Comparison of ENCODE assay signal across 8 mouse cellular contexts in the genomic region with DNA sequence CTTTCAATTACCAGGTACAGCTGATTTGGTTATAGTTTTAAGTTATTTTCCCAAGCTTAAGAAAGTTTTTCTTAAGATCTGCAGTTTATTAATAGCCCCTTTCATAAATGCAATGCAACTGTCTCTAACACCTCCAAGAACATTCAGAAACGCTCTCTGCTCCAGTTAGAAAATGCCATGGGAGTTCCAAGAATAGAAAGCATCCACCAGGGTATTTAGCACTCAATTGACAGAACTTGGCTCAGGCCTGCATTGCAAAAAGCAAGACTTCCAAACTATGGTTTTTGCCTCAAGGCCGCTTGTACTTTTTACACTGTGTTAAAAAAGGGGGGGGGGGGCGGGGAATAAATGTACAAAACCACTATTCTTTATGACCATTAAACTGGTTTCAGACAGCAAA. TPM values are rescaled to one million over a fixed set of nuclear protein-coding genes. Genes with fewer than 3 reads are reported as not detected.
DNase-seq lines count a peak whose midpoint lies in the region; ATAC-seq lines count a peak whose summit lies in the region.

No protein-coding gene starts in this region.

- no peak for DNase-seq in hindbrain, embryonic 10.5 days (ENCODE audit: low spot score)
- no peak for DNase-seq in hindbrain, embryonic 11.5 days (ENCODE audit: low spot score)
- peak; percentile 91 for DNase-seq in brain, adult 2 months (ENCODE audit: low read depth, low spot score)
- peak; percentile 35 for DNase-seq in lung, postnatal 36 days
- DNase-seq in MN1 (ENCODE audit: low spot score) = no peak
- no peak for DNase-seq in cerebellum, adult 18-20 months

- H3K27ac ChIP-seq in hindbrain, embryonic 10.5 days = 0 out of 2 replicates have a peak overlapping the region, but pooled peaks have one; percentile 91
- no peak overlapping the region for H3K27ac ChIP-seq in hindbrain, embryonic 11.5 days (ENCODE audit: low read depth, low read length)
- H3K27ac ChIP-seq in hindbrain, embryonic 12.5 days = no peak overlapping the region

- 60% methylated on average over 3 of the region's 3 CpGs for WGBS in hindbrain, embryonic 10.5 days
- 52% methylated on average over 3 of the region's 3 CpGs for WGBS in hindbrain, embryonic 11.5 days
- 52% methylated on average over 3 of the region's 3 CpGs for WGBS in hindbrain, embryonic 12.5 days

- no peaks in the 10 kb centered on the region for H3K9me3 ChIP-seq in hindbrain, embryonic 10.5 days
- H3K9me3 ChIP-seq in hindbrain, embryonic 11.5 days (ENCODE audit: control insufficient read depth, low read length) = no peaks in the 10 kb centered on the region
- no peaks in the 10 kb centered on the region for H3K9me3 ChIP-seq in hindbrain, embryonic 12.5 days (replicated peaks)

- H3K4me1 ChIP-seq in hindbrain, embryonic 10.5 days (replicated peaks) = peaks cover 26% of the 10 kb centered on the region
- peaks cover 2% of the 10 kb centered on the region; the same call in 1 of the 2 replicates for H3K4me1 ChIP-seq in hindbrain, embryonic 11.5 days (replicated peaks; ENCODE audit: control insufficient read depth, insufficient read depth, low read length)
- peaks cover 19% of the 10 kb centered on the region for H3K4me1 ChIP-seq in hindbrain, embryonic 12.5 days

- H3K4me2 ChIP-seq in hindbrain, embryonic 11.5 days (replicated peaks; ENCODE audit: low read depth, low read length) = no peak overlapping the region
- peak overlapping the region; percentile 80 for H3K4me2 ChIP-seq in hindbrain, embryonic 12.5 days (replicated peaks)

- H3K27me3 ChIP-seq in hindbrain, embryonic 10.5 days (ENCODE audit: insufficient read depth, poor library complexity, severe bottlenecking) = peaks cover 42% of the 10 kb centered on the region
- 0 out of 2 replicates have a peak, but pooled peaks cover 2% of the 10 kb centered on the region for H3K27me3 ChIP-seq in hindbrain, embryonic 11.5 days (ENCODE audit: control insufficient read depth, insufficient read depth, low read length)
- H3K27me3 ChIP-seq in hindbrain, embryonic 12.5 days = 0 out of 2 replicates have a peak, but pooled peaks cover 4% of the 10 kb centered on the region

- no peaks in the 10 kb centered on the region for H3K36me3 ChIP-seq in hindbrain, embryonic 10.5 days
- H3K36me3 ChIP-seq in hindbrain, embryonic 11.5 days (ENCODE audit: control insufficient read depth, insufficient read depth, low read length) = no peaks in the 10 kb centered on the region
- H3K36me3 ChIP-seq in hindbrain, embryonic 12.5 days = no peaks in the 10 kb centered on the region

- no peak overlapping the region for H3K9ac ChIP-seq in hindbrain, embryonic 11.5 days (ENCODE audit: low read depth, low read length)
- H3K9ac ChIP-seq in hindbrain, embryonic 12.5 days = no peak overlapping the region

- peak overlapping the region; percentile 92; the same call in 1 of the 2 replicates for H3K4me3 ChIP-seq in hindbrain, embryonic 10.5 days
- no peak overlapping the region for H3K4me3 ChIP-seq in hindbrain, embryonic 11.5 days (ENCODE audit: low read depth, low read length)
- no peak overlapping the region for H3K4me3 ChIP-seq in hindbrain, embryonic 12.5 days

- no peak for ATAC-seq in hindbrain, embryonic 11.5 days (ENCODE audit: low FRiP score)
- ATAC-seq in hindbrain, embryonic 12.5 days (ENCODE audit: low FRiP score) = no peak
- ATAC-seq in megakaryocyte-erythroid progenitor cell, adult 5-6 weeks (replicated peaks; ENCODE audit: low FRiP score, low TSS enrichment, poor library complexity, severe bottlenecking) = no peak

RNA-seq across cellular contexts. Expression of a gene that starts 0.6 kb away (rescaled TPM):
- polyA plus RNA-seq in hindbrain, embryonic 10.5 days (2016; fragmentation: Nextera tagmentation; extraction: Ambion mirVana) = 5.2 and 5.6 TPM in 2 replicates
- polyA plus RNA-seq in hindbrain, embryonic 11.5 days (2014; fragmentation: Nextera tagmentation; extraction: Ambion mirVana) = 6.5 and 7.6 TPM in 2 replicates
- polyA plus RNA-seq in hindbrain, embryonic 12.5 days (2016; fragmentation: Nextera tagmentation; extraction: Ambion mirVana) = 9.9 and 10.6 TPM in 2 replicates
- total RNA-seq in megakaryocyte-erythroid progenitor cell, adult 5-6 weeks (2014; fragmentation: Nextera tagmentation) = 3.5 and 6.2 TPM in 2 replicates
- total RNA-seq in megakaryocyte-erythroid progenitor cell, adult 5-6 weeks (2017) = 3.7 and 4.8 TPM in 2 replicates

RNA-seq across cellular contexts. Expression of a gene that starts 4.5 kb away (rescaled TPM):
- polyA plus RNA-seq in hindbrain, embryonic 10.5 days (2016; fragmentation: Nextera tagmentation; extraction: Ambion mirVana) = 0.15 and 0.78 TPM in 2 replicates
- polyA plus RNA-seq in hindbrain, embryonic 11.5 days (2014; fragmentation: Nextera tagmentation; extraction: Ambion mirVana) = 0.32 and 0.71 TPM in 2 replicates
- polyA plus RNA-seq in hindbrain, embryonic 12.5 days (2016; fragmentation: Nextera tagmentation; extraction: Ambion mirVana) = 0.81 and 1.1 TPM in 2 replicates
- not detected in 2 replicates for total RNA-seq in megakaryocyte-erythroid progenitor cell, adult 5-6 weeks (2014; fragmentation: Nextera tagmentation)
- total RNA-seq in megakaryocyte-erythroid progenitor cell, adult 5-6 weeks (2017) = not detected in 2 replicates

RNA-seq across cellular contexts. Expression of a gene that starts 27.0 kb away (rescaled TPM):
- polyA plus RNA-seq in hindbrain, embryonic 10.5 days (2016; fragmentation: Nextera tagmentation; extraction: Ambion mirVana) = 37.0 and 38.6 TPM in 2 replicates
- 51.5 and 51.7 TPM in 2 replicates for polyA plus RNA-seq in hindbrain, embryonic 11.5 days (2014; fragmentation: Nextera tagmentation; extraction: Ambion mirVana)
- polyA plus RNA-seq in hindbrain, embryonic 12.5 days (2016; fragmentation: Nextera tagmentation; extraction: Ambion mirVana) = 58.1 and 58.5 TPM in 2 replicates
- total RNA-seq in megakaryocyte-erythroid progenitor cell, adult 5-6 weeks (2014; fragmentation: Nextera tagmentation) = 38.7 and 48.9 TPM in 2 replicates
- 37.6 and 40.9 TPM in 2 replicates for total RNA-seq in megakaryocyte-erythroid progenitor cell, adult 5-6 weeks (2017)

Comparison
In these comparisons a context has a peak if more than half of its experiments do, and no peak if none do; other contexts are left out.
1. DNase-seq: peak in brain, adult 2 months (single experiment) and lung, postnatal 36 days (single experiment); none in hindbrain, embryonic 10.5 days (single experiment), hindbrain, embryonic 11.5 days (single experiment), MN1 (single experiment) and cerebellum, adult 18-20 months (0 of 2).